Mouse (Mus musculus) heart, embryonic 14.5 days (tissue): ENCODE results near the gene Nrm. TPM values are rescaled to one million over a fixed set of nuclear protein-coding genes. Genes with fewer than 3 reads are reported as not detected.

ENCODE experiments used
- ATAC-seq: fragments of 200-750 bp; cut with Nextera tagmentation; 2 replicates; pipeline ENCODE4 v1.8.0; 2017; ENCODE audit warnings: low read depth, moderate TSS enrichment; ENCODE audit not compliant: insufficient number of reproducible peaks, insufficient read depth, low FRiP score
- H3K27ac ChIP-seq, 2 experiments: fragments of 200-500 bp in 1 of 2; fragments of 300-500 bp in 1 of 2; sonication (generic) in 1 of 2; replicated peaks in 1 of 2; 2 replicates each; pipeline ENCODE4 v1.5.1; 2012 to 2014; ENCODE audit warnings: low read depth in 2 of 2, low read length in 2 of 2, control low read depth in 1 of 2, mild to moderate bottlenecking in 1 of 2, mixed read lengths in 1 of 2; ENCODE audit not compliant: control insufficient read depth in 1 of 2, insufficient read depth in 1 of 2
- H3K27me3 ChIP-seq: fragments of 300-500 bp; sonication (generic); 2 replicates; pipeline ENCODE4 v1.6.1; 2014; ENCODE audit warnings: mild to moderate bottlenecking, low read length, control low read depth; ENCODE audit not compliant: control insufficient read depth, insufficient read depth
- H3K36me3 ChIP-seq: fragments of 300-500 bp; sonication (generic); 2 replicates; pipeline ENCODE4 v1.6.1; 2014; ENCODE audit warnings: mild to moderate bottlenecking, control low read depth, low read length, mixed read lengths; ENCODE audit not compliant: control insufficient read depth, insufficient read depth
- H3K4me1 ChIP-seq, 2 experiments: fragments of 200-500 bp in 1 of 2; fragments of 300-500 bp in 1 of 2; sonication (generic) in 1 of 2; 2 replicates each; pipeline ENCODE4 v1.6.1; 2012 to 2014; ENCODE audit warnings: low read length in 2 of 2, control low read depth in 1 of 2, mixed read lengths in 1 of 2; ENCODE audit not compliant: control insufficient read depth in 2 of 2, insufficient read depth in 2 of 2
- H3K4me2 ChIP-seq: fragments of 300-500 bp; sonication (generic); 2 replicates; pipeline ENCODE4 v1.6.1; 2014; ENCODE audit warnings: mild to moderate bottlenecking, low read length
- H3K4me3 ChIP-seq, 2 experiments: fragments of 200-500 bp in 1 of 2; fragments of 300-500 bp in 1 of 2; sonication (generic) in 1 of 2; 2 replicates each; pipeline ENCODE4 v1.5.1; 2012 to 2014; ENCODE audit warnings: low read length in 2 of 2, mild to moderate bottlenecking in 2 of 2, control low read depth in 1 of 2, low read depth in 1 of 2, moderate library complexity in 1 of 2; ENCODE audit not compliant: control insufficient read depth in 1 of 2, insufficient read depth in 1 of 2
- H3K9ac ChIP-seq: fragments of 300-500 bp; sonication (generic); 2 replicates; pipeline ENCODE4 v1.6.1; 2014; ENCODE audit warnings: mild to moderate bottlenecking, low read length
- H3K9me3 ChIP-seq: fragments of 300-500 bp; sonication (generic); 2 replicates; pipeline ENCODE4 v1.6.1; 2016; ENCODE audit warnings: low read length, control low read depth; ENCODE audit not compliant: control insufficient read depth
- WGBS: fragments of 180-500 bp; shearing (Covaris S2); extraction: QIAGEN DNeasy Blood & Tissue Kit; methylation state at CpG from one replicate; pipeline ENCODE4 v1.1.7; 2014; 5-methylcytosine and 5-hydroxymethylcytosine counted together
- polyA plus RNA-seq: library from polyadenylated mRNA; unstranded; fragments of >200 nt; fragmentation: Nextera tagmentation; extraction: Ambion mirVana; gene quantifications from 2 replicates; pipeline ENCODE4 v1.2.1, GENCODE M21; 2014

Gene Nrm
- polyA plus RNA-seq, 1 experiment from 2014 or later: 44.0 TPM

GRCm38 (mm10) chr17:35840561-35840960 is 20.6 kb upstream of the Nrm start:
- Histone ChIP-seq H3K36me3 (peaks cover 30% of the 10 kb centered on the region), H3K9ac (peak overlapping the region; percentile 54), H3K9me3 (no peaks in the 10 kb centered on the region), H3K4me3 (peak overlapping the region; percentile 30 to 31), H3K27me3 (no peaks in the 10 kb centered on the region), H3K4me1 (peaks cover 7 to 23% of the 10 kb centered on the region in 2 experiments), H3K27ac (peak overlapping the region in 1 of 2 experiments; percentile 61; a peak in 2 of 4 replicates), H3K4me2 (peak overlapping the region; percentile 62)
- 49% methylated on average over 14 of the region's 14 CpGs for WGBS
- ATAC-seq: no peak

GRCm38 (mm10) chr17:35841076-35841950 is 19.8 kb upstream of the Nrm start, which contains the start of gene Mdc1:
TSS of gene Mdc1 (plus strand) at chr17:35841515.
- WGBS: under 1% methylated on average over 59 of the region's 59 CpGs
- no peaks in the 10 kb centered on the region for H3K27me3 ChIP-seq
- ATAC-seq: peak; percentile 90

GRCm38 (mm10) chr17:35842006-35842405 is 19.1 kb upstream of the Nrm start:
- Histone ChIP-seq H3K27ac (peak overlapping the region; percentile 84 to 91), H3K4me1 (peaks cover 2 to 18% of the 10 kb centered on the region in 2 experiments; a peak in 3 of 4 replicates), H3K9ac (peak overlapping the region; percentile 79), H3K9me3 (no peaks in the 10 kb centered on the region), H3K27me3 (no peaks in the 10 kb centered on the region), H3K4me2 (peak overlapping the region; percentile 75), H3K4me3 (peak overlapping the region; percentile 59 to 84), H3K36me3 (peaks cover 31% of the 10 kb centered on the region)
- ATAC-seq: no peak
- WGBS: 14% methylated on average over 11 of the region's 11 CpGs

More at GRCm38 (mm10) chr17:35841076-35841950, 19.8 kb upstream of the Nrm start, which contains the start of gene Mdc1:
- Histone ChIP-seq H3K4me1 (peaks cover 2 to 18% of the 10 kb centered on the region in 2 experiments; a peak in 3 of 4 replicates), H3K36me3 (peaks cover 30% of the 10 kb centered on the region), H3K4me3 (peak within 1 kb of the TSS; percentile 59 to 84), H3K9me3 (no peaks in the 10 kb centered on the region), H3K27ac (peak within 1 kb of the TSS; percentile 84 to 91), H3K4me2 (peak within 1 kb of the TSS; percentile 75), H3K9ac (peak within 1 kb of the TSS; percentile 79)

- Histone ChIP-seq H3K9me3 (no peaks in the 10 kb centered on the region), H3K4me2 (no peak overlapping the region)
- 96% methylated on average over 3 of the region's 3 CpGs for WGBS
Measured at GRCm38 (mm10) chr17:35843514-35843913, 17.6 kb upstream of the Nrm start.

GRCm38 (mm10) chr17:35848112-35848511 is 13.0 kb upstream of the Nrm start:
- no peak overlapping the region for H3K27ac ChIP-seq

More at GRCm38 (mm10) chr17:35843514-35843913, 17.6 kb upstream of the Nrm start:
- Histone ChIP-seq H3K27ac (no peak overlapping the region), H3K4me3 (no peak overlapping the region), H3K27me3 (no peaks in the 10 kb centered on the region), H3K4me1 (peaks cover 2 to 18% of the 10 kb centered on the region in 2 experiments; a peak in 3 of 4 replicates), H3K9ac (no peak overlapping the region), H3K36me3 (peaks cover 46% of the 10 kb centered on the region)
- ATAC-seq: no peak

GRCm38 (mm10) chr17:35850974-35851373 is 10.1 kb upstream of the Nrm start:
- no peak overlapping the region for H3K4me3 ChIP-seq
- H3K9me3 ChIP-seq: no peaks in the 10 kb centered on the region
- H3K27me3 ChIP-seq: no peaks in the 10 kb centered on the region
- H3K27ac ChIP-seq: no peak overlapping the region
- no peak overlapping the region for H3K9ac ChIP-seq
- H3K4me2 ChIP-seq: no peak overlapping the region
- 84% methylated on average over 3 of the region's 3 CpGs for WGBS
- ATAC-seq: no peak
- peaks cover 95% of the 10 kb centered on the region for H3K36me3 ChIP-seq
- H3K4me1 ChIP-seq: no peaks in the 10 kb centered on the region

More at GRCm38 (mm10) chr17:35848112-35848511, 13.0 kb upstream of the Nrm start:
- peaks cover 0 to 2% of the 10 kb centered on the region in 2 experiments; a peak in 2 of 4 replicates for H3K4me1 ChIP-seq
- H3K9ac ChIP-seq: no peak overlapping the region
- no peaks in the 10 kb centered on the region for H3K27me3 ChIP-seq
- H3K9me3 ChIP-seq: no peaks in the 10 kb centered on the region
- WGBS: 59% methylated on average over 1 of the region's 1 CpGs
- H3K4me2 ChIP-seq: no peak overlapping the region
- no peak overlapping the region for H3K4me3 ChIP-seq
- peaks cover 90% of the 10 kb centered on the region for H3K36me3 ChIP-seq
- ATAC-seq: no peak

- no peak for ATAC-seq
- Histone ChIP-seq H3K4me3 (no peak overlapping the region), H3K9ac (no peak overlapping the region), H3K4me1 (peaks cover 2 to 9% of the 10 kb centered on the region in 2 experiments; a peak in 3 of 4 replicates), H3K9me3 (no peaks in the 10 kb centered on the region), H3K36me3 (peaks cover 45% of the 10 kb centered on the region), H3K27me3 (no peaks in the 10 kb centered on the region), H3K4me2 (no peak overlapping the region), H3K27ac (no peak overlapping the region)
- 93% methylated on average over 1 of the region's 1 CpGs for WGBS
Measured at GRCm38 (mm10) chr17:35859371-35859770, 1.7 kb upstream of the Nrm start.
